Mouse (Mus musculus) hematopoietic stem cell, adult 5-6 weeks (primary cell): Measurements from ENCODE around the gene Isl2. TPM values are rescaled to one million over a fixed set of nuclear protein-coding genes. Genes with fewer than 3 reads are reported as not detected.

ENCODE experiments used
- ATAC-seq, 2 experiments: fragments of 125-278 bp in 1 of 2; replicated peaks in 1 of 2; 2 replicates each; pipeline ENCODE4 v1.8.0; 2016 to 2017; ENCODE audit warnings: inconsistent platforms in 2 of 2, mild to moderate bottlenecking in 2 of 2, moderate number of reproducible peaks in 2 of 2, low read depth in 1 of 2, moderate TSS enrichment in 1 of 2; ENCODE audit not compliant: low FRiP score in 2 of 2, poor library complexity in 2 of 2, severe bottlenecking in 2 of 2, insufficient read depth in 1 of 2, low TSS enrichment in 1 of 2
- total RNA-seq: library from RNA; stranded (forward); fragments of 172-1452, 232-1000 nt; gene quantifications from 2 replicates; pipeline ENCODE4 v1.2.3, GENCODE M21; 2017

Isl2 gene
- not detected in 2 replicates for total RNA-seq

DNA sequence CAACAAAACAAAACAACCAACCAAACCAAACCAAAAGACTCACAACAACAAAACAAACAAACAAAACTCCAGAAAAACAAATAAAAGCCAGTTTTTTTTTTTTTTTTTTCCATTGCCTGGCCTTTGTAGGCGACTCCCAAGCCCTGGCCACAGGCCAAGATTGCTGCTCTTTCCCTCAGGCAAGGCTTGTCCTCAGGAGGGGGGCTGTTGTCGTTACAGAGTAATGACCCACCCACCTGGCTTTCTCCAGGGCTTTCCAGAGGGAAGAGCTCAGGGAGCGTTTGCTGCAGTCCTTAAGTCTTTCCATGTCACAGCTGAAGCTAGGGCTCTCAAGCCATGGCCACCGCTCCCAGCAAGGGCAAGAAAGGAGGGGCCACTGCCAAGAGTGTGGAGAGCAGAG, at the start of gene Isl2:
Gene Isl2, plus strand, starts transcription at position 296 of the 400 bp plus-strand sequence.
- no peak for ATAC-seq

DNA sequence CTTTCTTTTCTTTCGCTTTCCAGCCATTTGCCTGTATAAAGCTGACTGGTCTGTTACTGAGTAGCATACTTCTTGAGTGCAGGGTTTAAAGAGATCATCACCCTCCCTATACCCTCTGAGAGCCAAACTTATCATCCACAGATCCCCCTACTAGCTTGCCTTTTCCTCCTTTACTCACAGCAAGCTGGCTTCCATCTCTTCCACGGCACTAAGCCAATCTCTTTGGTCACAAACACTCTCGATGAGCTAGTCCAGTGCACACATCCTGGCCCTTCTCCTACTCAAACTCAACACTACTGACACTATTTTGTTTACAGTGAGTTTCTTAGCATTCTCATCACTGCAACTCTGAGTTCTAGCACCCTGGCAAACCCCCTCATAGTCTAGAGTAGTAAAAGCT, 30.6 kb upstream of the Isl2 start:
- no peak for ATAC-seq

DNA sequence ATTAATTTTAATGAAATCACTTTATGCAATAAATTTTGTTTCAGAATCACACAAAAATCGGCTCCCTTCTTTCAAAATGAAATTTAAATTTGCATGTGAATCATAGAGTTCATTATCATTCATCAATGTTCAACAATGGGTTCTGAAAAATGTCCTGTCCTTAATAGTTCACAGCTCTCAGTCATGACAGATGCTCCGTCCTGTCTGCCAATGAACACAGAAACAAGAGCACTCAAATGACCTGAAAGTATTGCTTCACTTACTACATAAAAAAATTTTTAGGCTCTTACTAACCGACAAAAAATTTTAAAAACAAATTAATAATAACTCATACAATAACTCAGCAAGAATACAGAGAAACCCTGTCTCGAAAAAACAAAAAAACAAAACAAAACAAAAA, 29.8 kb upstream of the Isl2 start:
- ATAC-seq = no peak

DNA sequence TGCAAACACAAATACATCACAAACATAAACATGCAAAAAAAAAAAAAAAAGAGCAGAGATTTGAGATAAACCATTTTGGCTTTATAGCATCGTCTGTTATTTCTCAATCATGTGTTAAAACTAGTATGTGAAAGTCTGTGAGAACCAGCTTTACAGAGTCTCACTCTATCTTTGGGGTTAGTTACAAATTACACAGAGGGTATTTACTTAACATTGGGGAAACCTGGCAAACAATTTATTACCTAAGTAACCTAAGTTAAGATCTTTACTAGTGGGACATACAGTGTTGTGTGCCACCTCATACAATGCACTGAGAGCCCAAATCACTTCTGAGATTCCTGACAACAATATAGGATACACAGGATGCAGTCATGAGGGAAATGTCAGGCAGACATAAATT, 28.7 kb upstream of the Isl2 start:
- no peak for ATAC-seq

DNA sequence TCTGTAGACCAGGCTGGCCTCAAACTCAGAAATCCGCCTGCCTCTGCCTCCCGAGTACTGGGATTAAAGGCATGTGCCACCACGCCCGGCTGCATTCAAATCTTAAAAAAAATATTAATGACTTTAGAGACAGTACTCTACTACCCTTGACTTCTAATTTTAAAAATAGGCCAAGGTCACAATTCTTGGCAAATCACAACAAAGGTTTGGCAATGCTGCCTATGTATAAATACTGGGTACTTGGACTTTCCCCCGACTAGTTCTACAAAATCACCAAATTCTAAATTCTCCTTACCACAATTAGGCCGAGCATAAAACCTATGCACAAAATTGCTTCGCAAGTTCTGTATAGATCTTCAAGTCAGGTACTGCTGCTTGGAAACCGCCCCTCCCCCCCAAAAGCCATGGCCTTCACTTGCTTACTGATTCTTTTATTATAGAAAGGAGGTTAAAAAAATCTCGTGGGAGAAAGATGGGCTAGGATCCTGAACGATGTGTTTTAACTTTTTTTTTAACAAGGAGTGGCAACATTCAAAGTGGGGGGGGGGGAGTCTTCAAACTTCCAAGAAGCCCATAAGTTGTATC, 27.7 kb upstream of the Isl2 start:
- ATAC-seq = no peak

GRCm38 (mm10) chr9:55511521-55511993, 26.9 kb upstream of the Isl2 start:
- ATAC-seq = peak; percentile 40 to 58; a peak in 3 of 4 replicates

- peak; percentile 99 for ATAC-seq
Observed at GRCm38 (mm10) chr9:55512027-55512543, 26.4 kb upstream of the Isl2 start, which contains the start of gene Etfa. Gene Etfa (minus strand): TSS chr9:55512243.

GRCm38 (mm10) chr9:55525716-55526115, 12.8 kb upstream of the Isl2 start:
- peak; percentile 12 to 29; a peak in 1 of 4 replicates for ATAC-seq

GRCm38 (mm10) chr9:55535907-55536306, 2.6 kb upstream of the Isl2 start:
- ATAC-seq = no peak

- no peak for ATAC-seq
Observed at GRCm38 (mm10) chr9:55539006-55539405, 534 bp downstream of the Isl2 start.

- ATAC-seq = no peak
Observed at GRCm38 (mm10) chr9:55539661-55540390, 1.4 kb downstream of the Isl2 start.

- no peak for ATAC-seq
Observed at GRCm38 (mm10) chr9:55540391-55540770, 1.9 kb downstream of the Isl2 start.

DNA sequence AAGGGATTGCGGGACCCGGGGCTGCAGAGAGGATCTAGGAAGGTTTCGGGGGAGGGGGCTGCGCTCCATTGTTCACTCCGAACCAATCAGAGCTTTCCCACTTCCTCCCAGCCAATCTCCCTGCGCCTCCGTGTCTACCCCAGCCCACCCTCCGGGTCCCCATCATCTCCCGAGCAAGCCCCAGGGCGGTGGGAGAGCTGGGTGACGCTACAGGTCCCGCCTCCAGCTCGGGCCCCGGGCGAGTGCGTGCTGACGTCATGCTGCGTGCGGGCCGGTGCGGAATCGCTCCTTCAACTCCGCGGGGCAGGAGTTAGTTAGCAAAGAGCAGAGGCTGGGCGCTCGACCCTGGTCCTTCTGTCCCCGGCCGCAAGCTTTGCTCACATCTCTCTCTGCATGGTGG, 2.4 kb downstream of the Isl2 start:
- peak in 1 of 2 experiments; percentile 29; a peak in 1 of 4 replicates for ATAC-seq

GRCm38 (mm10) chr9:55541681-55542365, 3.4 kb downstream of the Isl2 start:
- ATAC-seq = no peak

DNA sequence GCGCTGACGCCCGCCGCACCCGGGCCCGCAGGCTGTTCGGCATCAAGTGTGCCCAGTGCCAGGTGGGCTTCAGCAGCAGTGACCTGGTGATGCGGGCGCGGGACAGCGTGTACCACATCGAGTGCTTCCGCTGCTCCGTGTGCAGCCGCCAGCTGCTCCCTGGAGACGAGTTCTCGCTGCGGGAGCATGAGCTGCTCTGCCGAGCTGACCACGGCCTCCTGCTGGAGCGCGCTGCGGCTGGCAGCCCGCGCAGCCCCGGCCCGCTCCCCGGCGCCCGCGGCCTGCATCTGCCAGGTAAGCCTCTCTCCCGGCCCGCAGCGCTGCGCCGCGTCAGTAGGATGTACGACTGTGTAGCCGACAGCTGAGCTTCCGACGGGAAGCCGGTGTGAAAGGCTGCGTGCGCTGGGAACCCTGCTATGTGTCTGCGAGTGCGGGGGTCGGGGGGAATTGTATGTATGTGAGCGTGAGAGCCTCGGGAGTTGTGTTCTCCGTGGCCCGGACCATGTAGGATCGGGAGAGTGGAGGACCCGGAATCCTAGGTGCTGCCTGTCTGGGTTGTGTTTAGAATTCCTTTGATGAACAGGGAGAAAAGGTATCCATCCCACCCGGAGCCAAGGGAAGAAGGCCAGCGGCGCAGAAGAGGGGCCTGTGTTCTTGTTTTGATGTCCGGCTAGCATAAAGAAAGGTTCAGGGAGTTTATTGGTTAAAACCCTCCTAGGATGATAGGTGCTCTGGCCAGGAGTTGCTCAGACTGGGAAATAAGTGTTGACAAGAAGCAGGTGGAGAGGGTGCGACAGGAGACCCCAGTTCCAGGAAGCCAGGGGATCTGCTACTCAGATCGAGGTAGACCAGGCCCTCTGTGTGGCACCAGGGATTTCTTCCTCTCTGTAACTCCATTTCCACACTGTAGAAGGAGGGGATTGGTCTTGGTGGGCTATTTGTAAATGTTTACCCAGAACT, 4.2 kb downstream of the Isl2 start:
- no peak for ATAC-seq

- ATAC-seq = no peak
Observed at GRCm38 (mm10) chr9:55543336-55543702, 4.8 kb downstream of the Isl2 start.
